Mouse (Mus musculus): Measurements from ENCODE around the gene Gulp1.

The Gulp1 gene

DNA sequence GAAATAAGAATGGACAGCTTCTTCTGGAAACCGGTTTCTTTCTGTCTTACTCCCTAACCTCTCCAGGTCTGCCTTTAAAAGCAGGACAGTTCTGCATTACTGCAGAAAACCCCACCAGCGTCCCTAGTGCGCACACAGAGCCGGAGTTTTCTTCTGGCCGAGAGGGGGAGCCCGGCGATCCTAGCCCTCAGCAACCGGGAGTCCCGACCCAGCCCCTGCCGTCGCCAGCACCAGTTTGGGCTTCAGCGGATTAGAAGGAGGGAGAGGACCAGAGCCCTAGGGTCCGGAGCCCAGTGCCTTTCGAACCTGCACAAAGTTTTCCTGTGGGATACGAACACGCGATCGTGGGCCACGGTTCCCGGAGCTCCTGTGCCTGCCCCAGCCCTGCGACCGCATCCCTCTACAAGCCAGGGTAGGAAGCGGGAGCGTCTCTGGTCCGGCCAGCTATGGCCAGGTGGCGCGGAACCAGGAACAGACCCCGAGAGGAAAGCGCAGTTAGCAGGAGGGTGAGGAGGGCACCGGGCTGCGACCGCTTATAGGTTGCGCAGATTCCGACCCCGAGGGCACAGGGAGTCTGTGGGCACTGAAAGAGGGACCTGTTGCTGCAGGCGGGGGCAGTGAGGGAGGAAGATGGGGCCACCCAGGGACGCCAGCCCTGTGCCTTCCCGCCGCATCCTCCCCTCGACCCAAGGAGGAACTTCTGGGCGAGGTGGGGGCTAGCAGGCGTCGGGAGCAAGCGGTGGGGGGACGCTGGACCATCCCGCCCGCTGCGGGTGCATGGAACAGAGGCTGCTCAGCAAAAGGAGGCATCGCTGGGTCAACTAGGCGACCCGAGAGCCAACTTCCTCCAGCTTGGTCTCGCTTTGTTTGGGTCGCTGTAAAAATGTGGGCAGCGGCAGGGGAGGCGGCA is at the start of gene Gulp1:
TSS of gene Gulp1 (plus strand) at position 51 of the 910 bp plus-strand sequence.
- in situ Hi-C loops (cut with MboI; ENCODE audit: low pct_unique_long_range_greater_than_20kb in 1 of 2, low sequenced_read_pairs in 2 of 2, unreplicated experiment in 1 of 2), result no loop called here

GRCm38 (mm10) chr1:44550261-44550660 is 1.1 kb upstream of the Gulp1 start:
- in situ Hi-C loops (cut with MboI; ENCODE audit: low pct_unique_long_range_greater_than_20kb in 1 of 2, low sequenced_read_pairs in 2 of 2, unreplicated experiment in 1 of 2), result no loop called here

DNA sequence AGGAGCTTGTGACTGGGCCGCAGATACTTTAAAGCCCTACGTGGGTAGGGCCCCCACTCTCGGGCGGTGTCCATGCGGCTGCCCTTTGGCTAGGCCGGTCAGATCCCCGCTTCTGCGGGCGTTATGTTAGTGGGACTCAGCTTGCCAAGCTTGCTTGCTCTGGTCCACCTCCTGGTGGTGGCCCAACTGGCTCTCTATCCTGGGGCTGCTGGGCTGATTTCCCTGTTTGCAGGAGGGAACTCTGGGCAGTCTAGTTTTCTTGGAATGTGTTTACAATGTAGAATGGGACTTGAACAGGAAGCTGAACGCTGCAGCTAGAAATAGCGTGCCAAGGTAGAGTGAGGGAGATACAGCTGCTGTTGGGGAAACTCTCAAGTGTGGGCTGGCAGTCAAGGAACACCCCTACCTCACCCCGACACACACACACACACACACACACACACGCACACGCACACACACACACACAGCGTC is 1.1 kb downstream of the Gulp1 start:
- in situ Hi-C loops (cut with MboI; ENCODE audit: low pct_unique_long_range_greater_than_20kb in 1 of 2, low sequenced_read_pairs in 2 of 2, unreplicated experiment in 1 of 2), result no loop called here

GRCm38 (mm10) chr1:44553166-44553898 is 2.0 kb downstream of the Gulp1 start:
- in situ Hi-C loops (cut with MboI; ENCODE audit: low pct_unique_long_range_greater_than_20kb in 1 of 2, low sequenced_read_pairs in 2 of 2, unreplicated experiment in 1 of 2), result no loop called here

- in situ Hi-C loops (cut with MboI; ENCODE audit: low pct_unique_long_range_greater_than_20kb in 1 of 2, low sequenced_read_pairs in 2 of 2, unreplicated experiment in 1 of 2), result no loop called here
Observed at GRCm38 (mm10) chr1:44567431-44567830, 16.1 kb downstream of the Gulp1 start.

DNA sequence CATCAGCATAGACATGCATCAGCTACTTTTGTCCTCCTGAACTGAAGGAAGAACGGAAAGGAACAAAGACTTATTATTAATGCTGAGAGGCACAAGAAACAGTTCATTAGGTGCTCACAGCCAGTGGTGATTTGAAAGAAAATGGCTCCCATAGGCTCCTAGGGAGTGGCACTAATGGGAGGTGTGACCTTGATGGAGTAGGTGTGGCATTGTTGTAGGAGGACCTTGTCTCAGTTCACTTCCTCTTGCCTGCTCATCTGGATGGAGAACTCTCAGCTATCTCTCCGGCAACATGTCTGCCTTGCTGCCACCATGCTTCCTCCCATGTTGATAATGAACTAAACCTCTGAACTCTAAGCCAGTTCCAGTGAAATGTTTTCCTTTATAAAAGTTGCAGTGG is 17.0 kb downstream of the Gulp1 start:
- in situ Hi-C loops (cut with MboI; ENCODE audit: low pct_unique_long_range_greater_than_20kb in 1 of 2, low sequenced_read_pairs in 2 of 2, unreplicated experiment in 1 of 2), result no loop called here

DNA sequence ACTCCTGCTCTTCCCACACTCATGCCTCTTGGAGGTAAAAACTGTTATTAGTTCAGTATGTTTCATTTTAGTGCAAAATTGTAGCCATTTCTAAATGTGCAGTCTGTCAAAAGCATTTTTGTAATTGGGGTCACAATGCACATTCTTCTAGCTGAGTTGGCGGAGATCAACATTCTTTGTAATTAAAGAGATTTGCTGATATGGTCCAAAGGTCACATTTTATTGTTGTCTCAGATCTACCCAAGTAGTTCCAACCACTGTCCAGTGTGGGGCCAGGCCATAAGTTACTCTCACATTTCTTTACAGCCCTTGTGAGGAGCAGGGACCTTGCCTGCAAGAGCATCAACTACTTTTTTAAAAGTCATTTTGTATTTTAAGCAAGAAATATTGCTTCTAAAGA is 24.7 kb downstream of the Gulp1 start:
- in situ Hi-C loops (cut with MboI; ENCODE audit: low pct_unique_long_range_greater_than_20kb in 1 of 2, low sequenced_read_pairs in 2 of 2, unreplicated experiment in 1 of 2), result no loop called here

GRCm38 (mm10) chr1:44576610-44577009 is 25.3 kb downstream of the Gulp1 start:
- in situ Hi-C loops (cut with MboI; ENCODE audit: low pct_unique_long_range_greater_than_20kb in 1 of 2, low sequenced_read_pairs in 2 of 2, unreplicated experiment in 1 of 2), result no loop called here

DNA sequence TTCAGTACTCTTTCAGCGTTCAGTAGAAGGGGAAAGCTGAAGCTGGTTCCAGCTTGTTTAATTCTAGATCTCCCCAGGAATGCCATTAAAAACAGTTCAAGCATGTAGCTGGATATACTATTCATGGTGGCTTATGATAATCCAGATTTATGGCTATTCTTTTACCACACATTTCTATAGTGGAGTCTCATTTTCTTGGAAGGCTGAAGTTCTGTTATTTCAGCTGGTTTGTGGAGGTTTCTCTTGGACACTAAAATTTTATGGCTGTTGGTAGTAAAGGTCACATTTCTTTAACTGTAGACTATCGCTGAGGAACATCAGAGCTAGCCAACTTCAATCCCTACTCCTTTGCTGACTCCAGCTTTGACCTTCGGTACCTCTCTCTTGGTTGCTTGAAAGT is 29.1 kb downstream of the Gulp1 start:
- in situ Hi-C loops (cut with MboI; ENCODE audit: low pct_unique_long_range_greater_than_20kb in 1 of 2, low sequenced_read_pairs in 2 of 2, unreplicated experiment in 1 of 2), result no loop called here

DNA sequence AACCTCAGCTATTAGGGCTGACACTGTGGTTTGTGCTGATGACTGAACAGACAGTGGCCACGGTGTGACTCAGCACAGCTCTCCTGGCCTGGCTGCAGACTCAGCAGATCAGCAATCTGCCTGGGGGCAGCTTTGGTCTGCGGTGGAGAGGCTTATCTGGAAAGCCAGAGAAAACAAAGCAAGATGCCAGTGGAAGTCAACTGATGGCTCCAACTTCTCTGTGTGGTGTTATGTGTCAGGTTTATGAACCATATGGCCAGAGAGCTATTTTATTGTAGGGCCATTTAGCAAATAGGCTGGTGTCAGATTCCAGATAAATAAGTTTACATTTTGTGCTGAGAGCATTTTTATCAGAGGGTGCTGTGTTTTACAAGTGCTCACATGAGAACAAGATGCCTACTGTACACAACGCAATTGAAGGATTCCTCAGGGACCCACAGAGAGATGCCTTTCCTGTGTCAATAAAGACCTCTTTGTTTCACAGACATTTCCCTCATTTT is 33.6 kb downstream of the Gulp1 start:
- in situ Hi-C loops (cut with MboI; ENCODE audit: low pct_unique_long_range_greater_than_20kb in 1 of 2, low sequenced_read_pairs in 2 of 2, unreplicated experiment in 1 of 2), result no loop called here

GRCm38 (mm10) chr1:44591742-44592141 is 40.4 kb downstream of the Gulp1 start:
- in situ Hi-C loops (cut with MboI; ENCODE audit: low pct_unique_long_range_greater_than_20kb in 1 of 2, low sequenced_read_pairs in 2 of 2, unreplicated experiment in 1 of 2), result no loop called here

- in situ Hi-C loops (cut with MboI; ENCODE audit: low pct_unique_long_range_greater_than_20kb in 1 of 2, low sequenced_read_pairs in 2 of 2, unreplicated experiment in 1 of 2), result no loop called here
Observed at GRCm38 (mm10) chr1:44593109-44593508, 41.8 kb downstream of the Gulp1 start.

DNA sequence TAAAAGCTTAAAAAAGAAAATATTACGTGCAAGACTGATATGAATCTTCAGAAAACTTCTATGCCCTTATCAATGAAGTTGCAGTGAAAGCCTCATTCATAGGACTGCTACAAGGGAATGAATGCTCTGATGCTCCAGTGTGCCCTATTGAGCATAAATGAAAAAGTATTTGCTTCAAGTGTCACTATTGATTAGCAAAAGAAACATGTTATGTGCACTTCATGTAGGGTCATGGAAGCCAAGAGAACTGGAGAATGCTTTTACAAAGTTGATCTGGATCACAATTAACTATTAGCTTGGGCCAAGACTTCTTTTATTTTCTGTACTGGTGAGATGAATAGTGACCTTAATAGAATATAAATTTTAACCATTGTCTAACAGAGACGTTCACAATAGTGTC is 47.0 kb downstream of the Gulp1 start:
- in situ Hi-C loops (cut with MboI; ENCODE audit: low pct_unique_long_range_greater_than_20kb in 1 of 2, low sequenced_read_pairs in 2 of 2, unreplicated experiment in 1 of 2), result no loop called here

GRCm38 (mm10) chr1:44613294-44614041 is 62.2 kb downstream of the Gulp1 start:
- in situ Hi-C loops (cut with MboI; ENCODE audit: low pct_unique_long_range_greater_than_20kb in 1 of 2, low sequenced_read_pairs in 2 of 2, unreplicated experiment in 1 of 2), result no loop called here

GRCm38 (mm10) chr1:44618751-44619150 is 67.4 kb downstream of the Gulp1 start:
- in situ Hi-C loops (cut with MboI; ENCODE audit: low pct_unique_long_range_greater_than_20kb in 1 of 2, low sequenced_read_pairs in 2 of 2, unreplicated experiment in 1 of 2), result no loop called here

DNA sequence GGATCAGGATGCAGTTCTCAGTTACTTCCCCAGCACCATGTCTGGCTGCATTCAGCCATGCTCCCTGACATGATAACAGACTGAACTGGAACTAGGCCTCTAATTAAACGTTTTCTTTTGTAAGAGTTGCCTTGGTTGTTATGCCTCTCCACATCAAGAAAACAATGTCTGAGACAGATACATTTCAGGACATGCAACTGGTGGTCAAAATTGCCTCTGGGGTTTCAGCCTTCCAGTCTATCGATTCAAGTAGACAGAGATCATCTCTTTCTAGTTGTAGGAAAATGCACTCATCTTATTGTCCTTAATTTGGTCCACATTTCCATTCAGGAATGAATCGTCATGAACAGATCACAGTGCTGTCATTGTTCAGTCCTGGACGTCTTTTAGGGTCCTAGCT is 83.2 kb downstream of the Gulp1 start:
- in situ Hi-C loops (cut with MboI; ENCODE audit: low pct_unique_long_range_greater_than_20kb in 1 of 2, low sequenced_read_pairs in 2 of 2, unreplicated experiment in 1 of 2), result no loop called here

GRCm38 (mm10) chr1:44645678-44646276 is 94.5 kb downstream of the Gulp1 start:
- in situ Hi-C loops (cut with MboI; ENCODE audit: low pct_unique_long_range_greater_than_20kb in 1 of 2, low sequenced_read_pairs in 2 of 2, unreplicated experiment in 1 of 2), result no loop called here

DNA sequence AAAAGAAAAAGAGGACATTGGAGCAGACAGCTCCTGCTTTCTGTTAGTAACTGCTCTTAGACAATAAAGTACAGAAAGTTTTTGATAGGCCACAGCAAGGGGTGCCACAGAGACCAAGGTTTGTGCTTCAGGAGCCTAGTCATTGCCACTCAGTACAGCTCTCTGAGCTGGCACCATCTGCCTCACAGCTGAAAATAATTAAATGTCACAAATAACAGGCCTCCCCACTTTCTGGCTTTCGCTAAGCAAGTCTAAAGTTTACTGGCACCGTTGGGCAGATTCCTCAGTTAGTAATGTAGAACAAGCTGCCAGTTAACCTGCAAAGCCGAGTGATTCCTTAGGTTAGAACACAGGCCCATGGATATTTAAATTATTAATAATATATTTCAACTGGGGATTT is 127.7 kb downstream of the Gulp1 start:
- in situ Hi-C loops (cut with MboI; ENCODE audit: low pct_unique_long_range_greater_than_20kb in 1 of 2, low sequenced_read_pairs in 2 of 2, unreplicated experiment in 1 of 2), result no loop called here
